Mouse (Mus musculus) kidney, adult 18-20 months (tissue): Measurements from ENCODE around the gene Pth1r.
"Not testable (repeated sequence)": the region's sequence is repeated elsewhere in the genome, so short reads cannot be mapped to it uniquely, and the experiment has no call there.

ENCODE experiments used
- DNase-seq: peaks from one replicate; pipeline ENCODE4 v3.0.0; 2021

Pth1r gene

DNA sequence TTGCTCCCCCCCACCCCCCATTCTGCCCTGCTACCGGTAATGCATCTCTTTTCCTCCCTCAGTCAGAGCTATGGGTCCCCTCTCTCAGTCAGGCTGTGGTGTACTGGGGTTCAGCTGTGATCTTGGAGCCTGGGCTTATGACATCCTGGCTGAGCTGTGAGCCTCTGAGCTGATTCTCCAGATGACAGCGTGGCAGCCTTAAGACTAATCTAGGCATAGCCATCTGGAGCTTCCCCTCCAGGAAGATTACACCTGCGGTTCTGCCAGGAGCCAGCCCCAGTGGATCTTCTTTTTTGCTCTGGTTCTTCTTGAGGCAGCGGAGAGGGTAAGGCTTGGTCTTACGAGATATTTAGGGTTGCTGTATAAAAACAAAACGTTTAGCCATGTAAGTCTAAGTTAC lies 34.9 kb downstream of the Pth1r start:
- no peak for DNase-seq

DNA sequence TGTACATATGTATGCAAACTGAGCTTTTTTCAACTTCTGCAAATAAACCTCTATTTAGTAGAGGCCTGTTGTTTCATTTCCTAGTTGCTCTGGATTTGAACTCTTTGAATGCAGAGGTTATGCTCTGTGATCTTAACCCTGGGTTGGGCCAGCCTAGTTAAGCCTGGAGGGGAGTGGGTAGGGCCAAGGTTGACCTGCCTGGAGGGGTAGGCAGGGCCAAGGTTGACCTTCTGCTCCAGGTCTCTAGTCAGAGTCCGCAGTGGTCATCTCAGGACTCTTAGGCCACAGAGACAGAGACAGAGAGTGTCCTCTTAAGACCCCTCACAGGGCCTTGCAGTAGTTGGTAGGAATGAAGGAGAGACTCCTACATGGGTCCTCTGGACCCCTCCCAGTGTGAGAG lies 35.4 kb downstream of the Pth1r start:
- no peak for DNase-seq

DNA sequence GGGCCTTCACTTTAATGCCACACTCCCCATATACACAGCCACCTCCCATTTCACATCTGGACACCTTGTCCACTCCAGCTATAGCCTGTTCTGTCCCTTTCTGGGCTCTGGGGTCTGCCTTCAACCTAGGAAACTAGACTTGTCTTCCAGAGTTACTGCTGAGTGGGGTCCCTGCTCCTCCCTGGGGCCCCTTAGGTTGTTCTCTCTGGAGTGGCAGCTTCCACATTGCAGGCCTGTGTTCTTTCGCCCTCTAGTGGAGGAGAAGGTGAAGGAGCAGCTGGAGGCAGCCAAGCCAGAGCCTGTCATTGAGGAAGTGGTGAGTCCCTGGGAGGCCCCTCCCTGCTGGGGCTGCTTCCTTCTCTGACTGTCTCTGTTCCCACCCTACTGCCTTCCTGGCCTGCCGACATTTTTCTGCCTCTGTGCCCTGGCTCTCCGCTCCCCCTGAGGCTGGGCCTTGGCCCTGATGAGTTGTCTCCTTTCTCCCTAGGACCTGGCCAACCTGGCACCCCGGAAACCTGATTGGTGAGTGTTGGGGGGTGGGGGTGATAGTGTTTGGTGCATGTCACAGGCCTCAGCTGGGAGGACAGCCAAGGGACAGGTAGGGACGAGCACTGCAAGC lies 37.2 kb downstream of the Pth1r start:
- peak; percentile 82 for DNase-seq

DNA sequence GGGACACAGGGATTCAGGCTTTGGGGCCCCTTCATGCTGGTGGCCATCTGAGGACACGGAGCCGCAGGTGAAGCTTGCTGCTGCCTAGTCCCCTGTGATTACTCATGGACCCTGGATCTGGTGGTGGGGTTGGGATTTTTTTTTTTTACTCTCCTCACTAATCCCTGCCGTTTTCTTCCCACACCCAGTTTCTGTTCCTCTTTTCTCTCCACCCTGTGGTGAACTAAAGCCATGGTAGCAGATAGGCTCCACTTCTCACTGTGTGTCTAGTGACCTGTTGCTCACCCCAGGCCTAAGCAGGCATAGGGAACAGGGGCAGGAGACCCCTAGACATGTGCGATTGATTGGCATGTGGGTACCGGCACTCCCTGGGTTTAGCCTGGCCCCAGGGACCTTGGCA lies 40.2 kb downstream of the Pth1r start:
- DNase-seq: no peak

DNA sequence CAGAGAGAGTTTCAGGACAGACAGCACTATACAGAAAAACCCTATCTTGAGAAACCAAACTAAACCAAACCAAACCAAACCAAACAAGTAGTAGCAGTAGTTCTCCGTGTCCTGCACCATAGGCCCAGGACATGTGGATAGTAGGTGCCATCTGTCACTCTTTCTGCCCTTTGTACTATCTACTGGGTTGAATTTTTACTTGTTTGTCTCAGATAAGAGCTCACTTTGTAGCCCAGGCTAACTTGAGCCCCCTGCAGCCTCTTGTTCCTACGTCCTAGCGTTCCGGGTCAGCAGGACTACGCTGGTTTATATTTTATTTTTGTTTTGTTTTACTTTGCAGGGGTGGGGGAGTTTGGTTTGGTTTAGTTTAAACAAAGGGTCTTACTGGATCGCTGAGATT lies 43.0 kb downstream of the Pth1r start:
- DNase-seq: no peak

DNA sequence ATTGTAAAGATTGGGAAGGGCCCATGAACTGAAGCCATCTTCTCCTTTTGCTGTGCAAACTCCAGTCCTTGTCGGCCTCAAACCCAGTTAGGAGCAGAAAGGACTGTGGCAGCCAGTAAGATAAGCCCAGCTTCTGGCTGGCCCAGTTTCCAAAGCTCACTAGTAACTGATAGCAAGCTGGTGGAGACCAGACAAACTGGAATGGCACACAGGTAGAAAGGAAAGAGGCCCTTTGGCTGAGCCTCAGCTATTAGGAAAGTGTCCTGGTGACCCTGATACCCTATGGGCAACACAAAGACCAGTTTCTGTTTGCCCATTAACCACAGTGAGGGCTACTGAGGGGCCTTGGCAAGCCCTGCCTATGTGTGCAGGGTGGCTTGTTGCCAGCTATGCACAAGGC lies 44.1 kb downstream of the Pth1r start:
- no peak for DNase-seq

DNA sequence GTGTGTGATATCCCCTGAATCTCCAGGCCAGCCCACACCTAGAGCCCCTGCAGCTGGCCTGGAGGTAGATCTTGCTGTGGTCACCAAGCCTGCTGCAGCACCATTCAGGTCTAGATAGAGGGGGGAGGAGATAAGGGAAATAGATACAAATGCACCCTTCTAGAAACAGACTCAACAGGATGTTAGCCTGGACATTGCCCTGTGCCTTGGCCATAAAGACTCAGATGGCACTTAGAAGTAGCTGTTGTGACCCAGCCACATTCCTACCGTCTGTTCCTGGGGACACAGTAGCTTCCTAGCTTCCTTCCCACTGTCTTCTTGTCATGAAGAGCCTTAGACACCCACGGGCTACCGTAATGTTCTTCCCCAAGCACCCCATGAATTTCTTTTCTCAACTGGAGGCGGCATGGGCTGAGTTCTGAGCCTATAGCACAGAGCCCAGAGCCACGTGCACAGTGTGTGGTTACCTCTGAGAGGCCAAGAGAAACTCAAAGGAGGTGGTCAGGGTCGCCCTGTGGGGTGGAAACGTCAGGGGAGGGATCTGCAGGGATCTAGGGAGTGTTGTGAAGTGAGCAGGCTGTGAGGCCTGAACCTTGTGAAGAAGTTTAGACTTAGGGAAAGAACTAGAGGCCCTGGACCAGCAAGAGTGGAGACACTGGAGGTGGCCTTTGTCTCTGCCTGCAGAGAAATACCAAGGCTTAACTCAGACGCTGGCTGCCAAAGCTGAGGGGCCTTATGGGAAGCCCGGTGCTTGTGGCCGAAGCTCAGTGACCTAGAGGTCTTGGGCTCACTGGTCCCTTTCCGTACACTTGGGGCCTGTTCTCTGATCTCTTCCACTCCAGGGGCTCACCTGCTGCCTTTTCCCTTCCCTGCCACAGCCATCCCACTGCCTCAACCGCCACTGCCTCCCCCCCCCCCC lies 45.6 kb downstream of the Pth1r start:
- DNase-seq: peak; percentile 39

DNA sequence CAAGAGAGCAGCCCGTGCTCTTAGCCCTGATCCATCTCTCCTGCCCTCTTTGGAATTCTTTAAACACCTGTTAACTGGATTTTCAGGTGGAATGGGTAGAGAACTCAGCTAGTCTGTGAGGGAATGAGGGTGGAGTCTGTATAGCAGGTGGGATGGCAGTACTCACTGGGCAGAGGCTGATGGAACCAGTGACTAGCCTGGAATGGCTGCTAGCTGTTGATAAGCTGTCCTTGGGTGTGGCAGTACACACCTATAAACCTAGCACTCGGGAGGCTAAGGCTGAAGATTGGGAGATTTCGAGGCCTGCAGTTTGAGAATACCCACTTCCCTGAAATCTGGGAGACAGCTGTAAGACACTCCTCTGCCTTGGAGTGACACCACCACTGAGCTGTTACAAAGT lies 47.4 kb downstream of the Pth1r start:
- DNase-seq: no peak

DNA sequence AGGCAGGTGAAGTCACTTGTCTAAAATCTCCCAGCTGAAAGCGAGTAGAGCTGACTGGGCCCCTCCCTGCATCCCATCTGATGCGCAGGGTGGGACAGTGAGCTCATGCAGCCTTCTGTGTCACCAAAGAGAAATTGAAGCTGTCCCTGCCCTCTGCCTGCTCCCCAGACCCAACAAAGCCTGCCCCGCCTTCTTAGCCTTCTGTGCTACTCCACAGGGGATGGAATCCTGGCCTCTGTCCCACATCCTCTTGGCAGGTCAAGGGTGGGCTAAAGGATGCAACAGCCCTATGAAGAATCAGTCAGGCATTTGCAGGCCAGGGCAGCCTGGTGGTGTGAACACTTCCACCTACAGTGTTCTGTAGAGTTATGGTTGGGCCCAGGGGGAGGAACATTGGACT lies 49.5 kb downstream of the Pth1r start:
- no peak for DNase-seq

DNA sequence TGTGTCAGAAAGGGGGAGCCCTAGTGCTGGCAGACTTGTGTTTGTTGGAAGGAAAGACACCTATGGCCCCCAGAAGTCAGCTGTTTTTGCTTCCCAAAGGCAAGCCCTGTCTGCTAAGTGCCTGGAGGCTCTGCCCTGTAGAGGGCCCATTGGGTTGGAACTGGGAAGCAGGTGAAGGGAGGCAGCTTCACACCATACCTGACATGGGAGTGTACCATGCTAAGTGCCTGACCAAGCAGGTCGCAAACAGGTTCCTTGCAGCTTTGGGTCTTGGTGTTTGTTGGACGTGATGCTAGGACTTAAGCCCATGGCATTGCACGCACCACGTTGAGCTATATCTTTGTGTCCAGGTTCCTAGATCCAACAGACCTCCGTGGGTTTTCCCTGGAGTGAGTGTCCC lies 50.5 kb downstream of the Pth1r start:
- DNase-seq: no peak

DNA sequence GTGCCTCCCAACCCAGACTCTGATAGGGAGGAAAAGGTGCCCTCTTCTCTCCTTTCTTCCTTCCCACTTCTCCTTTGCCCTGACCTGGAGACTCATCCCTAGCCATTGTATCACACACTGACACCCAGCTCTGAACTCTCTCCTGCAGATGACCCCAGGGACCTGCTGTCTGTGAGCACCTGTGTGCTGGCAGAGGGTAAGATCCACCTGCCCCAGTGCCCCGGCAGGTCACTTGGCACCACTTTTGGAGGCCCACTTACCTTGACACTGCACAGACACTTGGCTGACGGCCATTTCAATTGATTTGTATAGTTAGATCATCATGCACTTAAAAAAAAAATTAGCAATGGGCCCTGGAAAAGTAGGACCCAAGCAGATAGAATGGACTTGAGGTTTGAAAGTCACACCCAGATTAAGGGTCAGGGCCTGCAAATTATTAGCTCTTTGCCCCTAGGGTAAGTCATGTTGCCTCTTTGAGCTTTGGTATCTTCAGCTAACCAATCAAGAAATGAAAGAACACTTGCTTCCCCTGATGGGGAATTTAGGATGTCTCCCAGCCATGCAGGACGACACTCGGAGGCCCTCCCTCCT lies 51.7 kb downstream of the Pth1r start:
- no peak for DNase-seq

DNA sequence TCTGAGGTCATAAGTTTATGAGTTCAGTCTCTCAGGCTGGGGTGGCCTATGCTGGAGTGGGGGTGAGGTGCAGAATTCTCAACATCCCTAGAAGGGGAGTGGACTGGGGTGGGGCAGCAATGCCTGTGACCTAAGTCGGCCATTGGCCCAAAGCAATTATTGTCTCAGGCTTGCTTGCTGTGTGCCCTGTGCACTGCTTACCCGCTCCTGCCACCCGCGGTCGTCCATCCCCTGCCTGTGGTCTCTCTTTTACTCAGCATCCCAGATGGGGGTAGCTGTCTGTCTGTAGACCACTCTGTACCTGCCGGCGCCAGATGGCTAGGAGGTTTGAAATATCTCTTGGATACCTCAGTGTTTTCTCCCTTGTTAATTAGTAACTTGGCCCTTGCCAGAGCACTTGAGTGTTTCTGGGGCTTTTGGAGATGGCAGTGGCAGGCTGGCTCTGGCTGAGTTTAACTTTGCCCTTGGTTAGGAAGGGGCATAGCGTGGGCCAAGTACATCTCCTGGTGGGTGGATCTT lies 57.6 kb downstream of the Pth1r start:
- DNase-seq: peak; percentile 82

DNA sequence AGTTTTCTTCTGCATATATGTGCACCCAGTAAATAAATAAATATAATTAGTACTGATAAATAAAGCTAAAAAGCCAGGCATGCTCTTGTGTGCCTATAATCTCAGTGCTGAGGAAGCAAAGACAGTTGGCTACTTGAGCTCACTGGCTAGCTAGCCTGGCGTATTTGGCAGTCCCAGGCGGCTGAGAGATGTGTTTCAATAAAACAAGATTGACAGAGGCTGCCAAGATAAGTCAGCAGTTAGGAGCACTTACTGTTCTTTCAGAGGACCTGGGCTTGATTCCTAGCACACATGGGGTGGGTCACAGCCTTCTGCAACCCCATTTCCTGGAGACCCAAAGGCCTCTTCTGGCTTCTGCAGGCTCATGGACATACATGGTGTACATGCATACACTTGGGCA lies 59.1 kb downstream of the Pth1r start:
- DNase-seq: no peak

DNA sequence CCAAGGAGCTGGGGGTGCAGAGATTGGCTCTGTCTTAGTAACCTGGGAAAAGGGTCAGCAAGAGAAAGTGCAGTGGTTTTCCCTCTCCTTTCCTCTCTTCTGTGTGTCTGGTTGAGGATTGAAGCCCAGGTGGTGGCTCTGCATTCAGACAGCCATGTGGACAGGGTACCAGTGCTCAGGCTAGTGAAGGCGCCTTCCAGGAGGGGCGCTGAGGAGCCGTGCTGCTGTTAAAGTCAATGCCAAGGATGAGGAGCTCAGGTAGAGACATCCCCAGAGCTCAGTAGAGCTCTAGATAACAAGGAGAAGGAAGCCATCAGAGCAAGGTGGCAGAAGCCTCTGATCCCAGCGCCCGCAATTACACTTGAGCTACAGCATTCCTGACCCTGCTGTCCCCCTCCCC lies 59.9 kb downstream of the Pth1r start:
- DNase-seq: no peak

DNA sequence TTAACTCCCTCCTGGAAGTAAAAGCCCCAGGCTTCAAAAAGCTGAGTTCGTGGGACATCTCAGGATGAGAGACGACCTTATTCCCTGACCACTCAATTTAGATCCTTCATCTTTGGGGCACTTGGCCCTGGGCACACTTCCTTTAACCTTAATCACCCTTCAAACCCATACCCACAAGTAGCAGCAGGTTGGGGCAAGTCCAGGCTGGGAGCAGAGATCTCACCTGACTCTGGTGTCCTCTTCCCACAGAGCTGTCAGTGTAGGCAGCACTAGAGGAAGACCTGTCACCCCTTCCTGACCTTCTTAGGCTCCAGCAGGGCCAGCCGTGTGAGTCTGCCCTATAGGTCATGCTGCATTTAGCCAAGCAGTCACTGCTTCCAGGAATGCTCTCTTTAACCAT lies 60.5 kb downstream of the Pth1r start:
- no peak for DNase-seq

DNA sequence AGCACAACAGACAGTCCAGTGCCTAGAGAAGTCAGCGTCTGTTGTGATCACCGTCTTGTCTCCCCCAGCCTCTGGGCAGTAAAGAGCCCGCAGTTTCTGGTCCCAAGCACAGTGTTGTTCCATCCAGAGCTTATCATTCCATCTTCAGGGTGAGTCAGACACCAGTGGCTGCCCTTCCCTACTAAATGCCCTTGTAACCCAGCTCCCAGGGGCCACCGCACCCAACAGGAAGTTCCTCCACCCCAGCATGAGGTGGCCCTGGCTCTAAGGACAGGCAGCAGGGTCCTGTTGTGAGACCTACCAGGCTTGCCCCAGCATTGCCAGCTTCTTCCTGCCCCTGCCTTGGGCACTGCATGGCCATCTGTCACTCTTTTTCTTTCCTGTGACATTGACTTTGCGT lies 61.4 kb downstream of the Pth1r start:
- no peak for DNase-seq

DNA sequence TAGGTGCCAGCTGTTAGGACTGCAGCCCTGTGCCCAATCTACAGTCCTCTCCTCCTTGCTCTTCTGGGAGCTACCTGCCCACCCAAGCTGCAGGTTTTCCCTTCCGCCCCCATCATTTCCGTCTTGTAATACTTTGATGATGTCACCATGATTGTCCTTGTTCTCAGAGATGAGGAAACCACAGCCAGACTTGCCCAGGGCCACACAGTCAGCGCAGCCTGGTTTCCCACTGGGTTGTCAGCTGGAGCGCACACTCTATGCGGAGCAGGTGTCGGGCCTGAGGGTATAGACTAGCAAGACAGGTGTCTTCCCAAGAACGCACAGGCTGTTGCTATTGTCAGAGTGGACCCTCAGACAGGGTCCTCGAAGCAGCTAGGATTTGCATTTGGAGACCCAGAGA lies 61.8 kb downstream of the Pth1r start:
- DNase-seq: no peak

DNA sequence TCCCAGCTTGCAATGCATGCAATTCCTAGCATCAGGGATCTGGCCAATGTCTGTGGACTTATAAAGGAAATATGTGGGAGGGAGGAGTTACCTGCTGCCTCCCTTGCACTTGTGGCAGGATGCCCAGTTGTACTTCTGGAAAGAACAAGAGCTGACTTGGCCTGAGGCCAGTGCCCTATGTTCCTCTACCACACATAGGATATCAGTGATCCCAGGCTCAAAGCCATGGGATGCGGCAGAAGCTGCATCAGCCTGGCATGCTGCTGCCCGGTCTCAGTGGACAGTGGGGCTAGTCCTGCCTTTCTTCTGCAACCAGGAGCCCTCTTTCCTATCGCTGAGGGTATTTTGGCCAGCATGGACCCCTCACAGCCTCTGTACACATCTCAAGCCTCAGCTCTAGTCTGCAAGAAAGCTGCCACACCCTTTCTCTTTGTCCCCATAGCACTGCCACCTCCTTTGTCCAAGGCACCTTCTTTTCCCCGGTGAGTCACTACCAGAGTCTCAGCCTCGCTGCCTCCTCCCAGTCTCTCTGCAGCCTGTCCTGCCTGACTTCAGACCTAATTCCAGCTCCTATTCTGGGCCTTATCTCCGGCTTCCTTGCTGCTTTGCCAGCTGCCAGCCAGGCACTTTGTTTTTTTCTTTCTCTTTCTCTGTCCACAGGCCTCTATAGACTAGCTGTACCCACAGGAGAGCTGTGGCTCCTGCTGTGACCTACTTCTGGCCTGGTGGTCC lies 62.7 kb downstream of the Pth1r start:
- DNase-seq: peak; percentile 93

DNA sequence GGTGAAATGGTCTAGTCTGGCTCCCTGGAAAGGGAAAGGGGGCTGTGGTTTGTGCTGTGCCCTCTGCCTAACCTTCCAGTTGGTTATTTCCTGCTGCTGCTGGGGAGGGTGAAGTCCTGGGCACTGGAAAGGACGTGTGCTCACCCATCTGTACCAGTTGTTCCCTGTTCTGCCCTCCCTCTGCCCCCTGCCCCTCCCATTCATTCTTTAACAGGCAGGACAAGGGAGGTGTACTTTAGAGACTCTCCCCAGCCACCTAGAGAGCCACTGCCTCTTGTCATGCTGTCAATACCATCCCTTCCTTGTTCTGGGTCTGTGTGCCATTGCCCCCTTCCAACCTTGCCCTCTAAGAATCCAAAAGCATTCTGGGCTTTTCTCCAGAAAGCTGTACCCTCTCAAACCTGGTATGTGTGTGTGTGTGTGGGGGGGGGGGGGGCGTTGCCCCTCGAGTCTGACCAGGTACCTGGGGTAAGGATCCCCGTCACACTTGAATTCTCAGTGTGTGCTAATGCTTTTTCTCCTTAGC lies 63.3 kb downstream of the Pth1r start:
- peak; percentile 78 for DNase-seq

DNA sequence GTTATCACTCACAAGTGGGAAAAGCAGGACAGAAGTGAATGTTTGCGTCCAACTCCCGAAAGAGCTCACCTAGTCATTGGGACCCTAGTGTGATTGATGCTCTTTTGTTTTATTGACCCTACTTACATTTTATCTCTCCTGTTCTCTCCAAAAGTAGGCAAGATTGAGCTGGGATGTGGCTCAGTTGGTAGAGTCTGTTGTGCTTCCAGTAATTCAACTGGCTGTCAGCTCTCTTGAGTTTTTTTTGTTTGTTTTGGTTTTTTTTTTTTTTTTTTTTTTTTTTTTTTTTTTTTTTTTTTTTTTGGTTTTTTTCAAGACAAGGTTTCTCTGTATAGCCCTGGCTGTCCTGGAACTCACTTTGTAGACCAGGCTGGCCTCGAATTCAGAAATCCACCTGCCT lies 64.2 kb downstream of the Pth1r start:
- DNase-seq: not testable (repeated sequence)

DNA sequence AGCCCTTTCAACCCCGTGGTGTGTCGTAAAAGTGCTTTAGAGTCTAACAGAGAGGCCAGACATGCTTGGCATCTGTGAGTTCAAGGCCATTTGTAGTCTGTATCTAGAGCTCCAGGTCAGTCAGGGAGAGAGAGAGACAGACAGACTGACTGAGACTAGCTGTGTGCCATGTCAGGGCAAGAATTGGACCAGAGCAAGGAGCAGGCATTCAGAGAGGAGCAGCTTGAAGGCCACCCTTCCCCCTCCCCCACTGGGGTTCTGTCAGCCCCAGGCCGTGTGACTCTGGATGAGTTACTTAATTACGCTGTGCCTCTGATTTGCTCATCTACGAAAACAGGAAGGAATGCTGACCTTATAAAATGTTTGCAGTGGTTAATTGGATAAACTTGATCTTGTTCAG lies 64.7 kb downstream of the Pth1r start:
- peak; percentile 44 for DNase-seq

DNA sequence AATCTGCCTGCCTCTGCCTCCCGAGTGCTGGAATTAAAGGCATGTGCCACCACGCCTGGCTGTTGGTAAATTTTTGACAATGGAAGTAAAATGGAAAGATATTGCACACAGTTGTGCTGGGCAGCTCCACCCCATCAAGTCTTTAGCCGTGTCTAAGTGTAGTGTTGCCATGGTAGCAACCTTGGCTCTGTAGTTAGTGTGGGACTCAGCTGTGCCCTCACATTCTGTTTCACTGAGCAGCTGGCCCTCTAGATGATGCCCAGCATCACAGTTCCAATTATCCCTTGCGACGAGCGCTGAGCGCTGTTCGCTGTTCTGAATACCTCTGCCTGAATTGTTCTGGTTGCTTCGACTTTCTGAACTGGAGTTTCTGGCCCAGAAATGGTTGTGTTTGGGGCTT lies 65.1 kb downstream of the Pth1r start:
- no peak for DNase-seq
